Mouse (Mus musculus) ovary, adult 10 weeks (tissue): ENCODE measurements around the gene Dand5. TPM values are rescaled to one million over a fixed set of nuclear protein-coding genes. Genes with fewer than 3 reads are reported as not detected.

ENCODE experiments used
- polyA plus RNA-seq: library from polyadenylated mRNA; stranded (reverse); fragments of 350-450 nt; fragmentation: Illumina TruSeq; extraction: RNeasy Lipid Tissue Mini Kit (QIAGEN cat#74804); gene quantifications from one replicate; pipeline ENCODE4 v1.2.3, GENCODE M21; 2014

The Dand5 gene
- polyA plus RNA-seq: 2.4 TPM

GRCm38 (mm10) chr8:84822723-84823122, at the start of gene Dand5:
Gene Dand5, minus strand, starts transcription at chr8:84822823.

GRCm38 (mm10) chr8:84871376-84872308, 49.0 kb upstream of the Dand5 start, which contains the start of gene Syce2:
Gene Syce2, plus strand, starts transcription at chr8:84872111.

GRCm38 (mm10) chr8:84856864-84857441, 34.3 kb upstream of the Dand5 start, which contains the start of gene Farsa:
Gene Farsa, plus strand, starts transcription at chr8:84856989.

GRCm38 (mm10) chr8:84846722-84847572, 24.3 kb upstream of the Dand5 start, which contains the start of gene Calr:
Gene Calr, minus strand, starts transcription at chr8:84846934.

GRCm38 (mm10) chr8:84840248-84840999, 17.8 kb upstream of the Dand5 start, which contains the start of gene Rad23a:
Gene Rad23a, minus strand, starts transcription at chr8:84840665.

GRCm38 (mm10) chr8:84831490-84831889, 8.9 kb upstream of the Dand5 start, which contains the start of gene Gadd45gip1:
Gene Gadd45gip1, plus strand, starts transcription at chr8:84831522.

GRCm38 (mm10) chr8:84799999-84800831, 22.4 kb downstream of the Dand5 start, which contains the start of gene Nfix:
Gene Nfix, minus strand, starts transcription at chr8:84800344.

Other genes with a start within 250 kb of the Dand5 start
- 2.1 TPM for gene Ier2, start 160.0 kb downstream of the Dand5 start, polyA plus RNA-seq
- 10.8 TPM for gene Trmt1, start 136.5 kb downstream of the Dand5 start, polyA plus RNA-seq
- gene Nacc1, start 135.0 kb downstream of the Dand5 start, polyA plus RNA-seq: 2.3 TPM
- gene Lyl1, start 121.4 kb downstream of the Dand5 start, polyA plus RNA-seq: not detected
- gene G430095P16Rik, start 99.8 kb downstream of the Dand5 start, polyA plus RNA-seq: not detected
- gene Nfix, start 22.5 kb downstream of the Dand5 start, polyA plus RNA-seq: 44.0 TPM
- 1.1 TPM for gene Gadd45gip1, start 8.7 kb upstream of the Dand5 start, polyA plus RNA-seq
- 3.2 TPM for gene Rad23a, start 17.8 kb upstream of the Dand5 start, polyA plus RNA-seq
- gene Calr, start 24.1 kb upstream of the Dand5 start, polyA plus RNA-seq: 1,005 TPM
- 4.1 TPM for gene Farsa, start 34.2 kb upstream of the Dand5 start, polyA plus RNA-seq
- 32.4 TPM for gene Syce2, start 49.3 kb upstream of the Dand5 start, polyA plus RNA-seq
- 32.8 TPM for gene Gcdh, start 71.1 kb upstream of the Dand5 start, polyA plus RNA-seq
- not detected for gene Klf1, start 79.1 kb upstream of the Dand5 start, polyA plus RNA-seq
- gene Dnase2a, start 85.7 kb upstream of the Dand5 start, polyA plus RNA-seq: 2.5 TPM
- gene Mast1, start 114.5 kb upstream of the Dand5 start, polyA plus RNA-seq: not detected
- not detected for gene Rtbdn, start 124.2 kb upstream of the Dand5 start, polyA plus RNA-seq
- gene Gm49661, start 146.6 kb upstream of the Dand5 start, polyA plus RNA-seq: not detected
- 36.9 TPM for gene Prdx2, start 146.8 kb upstream of the Dand5 start, polyA plus RNA-seq
- 2.6 TPM for gene Rnaseh2a, start 146.9 kb upstream of the Dand5 start, polyA plus RNA-seq
- gene Junb, start 155.9 kb upstream of the Dand5 start, polyA plus RNA-seq: 0.34 TPM
- gene Hook2, start 167.8 kb upstream of the Dand5 start, polyA plus RNA-seq: 2.3 TPM
- gene Best2, start 191.7 kb upstream of the Dand5 start, polyA plus RNA-seq: not detected
- gene Asna1, start 202.5 kb upstream of the Dand5 start, polyA plus RNA-seq: 6.7 TPM
- 5.3 TPM for gene Trir, start 204.0 kb upstream of the Dand5 start, polyA plus RNA-seq
- 14.1 TPM for gene Tnpo2, start 214.1 kb upstream of the Dand5 start, polyA plus RNA-seq
- gene Fbxw9, start 237.2 kb upstream of the Dand5 start, polyA plus RNA-seq: 1.5 TPM
- not detected for gene Gm5741, start 245.2 kb upstream of the Dand5 start, polyA plus RNA-seq
- gene Dhps, start 248.9 kb upstream of the Dand5 start, polyA plus RNA-seq: 19.0 TPM